Mouse (Mus musculus): ENCODE measurements around the gene Olfr690.
"Not testable (repeated sequence)": the region's sequence is repeated elsewhere in the genome, so short reads cannot be mapped to it uniquely, and the experiment has no call there.

The Olfr690 gene

DNA sequence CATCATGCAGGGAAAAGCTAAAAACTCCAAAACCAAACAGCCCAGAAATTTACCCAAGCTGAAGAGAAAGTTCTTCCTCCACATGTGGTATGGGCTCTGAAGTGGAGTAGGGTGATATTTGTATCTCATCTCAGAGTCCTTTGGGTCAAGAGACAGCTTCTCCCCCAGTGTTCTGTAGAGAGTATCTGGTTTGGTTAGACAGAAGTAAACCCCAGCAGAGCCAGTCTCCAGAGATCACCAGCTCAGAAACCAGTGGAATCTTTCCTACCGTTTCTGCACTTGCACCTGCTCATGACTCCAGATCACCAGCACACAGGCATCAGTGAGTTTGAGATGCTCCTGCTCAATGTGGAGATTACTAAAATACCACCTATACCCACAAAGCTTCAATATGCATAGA, at the start of gene Olfr690:
Gene Olfr690, minus strand, starts transcription at position 101 of the 400 bp plus-strand sequence.
- DNase-seq, result no peak

DNA sequence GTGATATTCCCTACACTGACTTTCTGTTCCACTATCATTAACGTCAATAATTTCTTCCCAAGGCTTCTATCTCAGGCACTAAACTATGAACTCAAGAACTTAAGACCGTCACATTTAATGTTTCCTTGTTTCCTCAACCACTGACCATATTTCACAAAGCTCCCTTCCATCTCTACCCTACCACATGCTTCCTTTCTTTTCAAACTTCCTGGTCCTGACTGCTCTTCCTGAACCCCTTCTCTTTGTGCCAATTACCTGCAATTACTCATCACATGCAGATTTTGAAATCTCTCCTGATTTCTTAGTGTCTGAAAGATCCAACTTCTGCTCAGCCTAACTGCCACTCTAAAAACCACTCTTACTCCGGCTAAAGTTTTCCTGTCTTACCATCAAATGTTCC, 46.4 kb upstream of the Olfr690 start:
- DNase-seq, result no peak

DNA sequence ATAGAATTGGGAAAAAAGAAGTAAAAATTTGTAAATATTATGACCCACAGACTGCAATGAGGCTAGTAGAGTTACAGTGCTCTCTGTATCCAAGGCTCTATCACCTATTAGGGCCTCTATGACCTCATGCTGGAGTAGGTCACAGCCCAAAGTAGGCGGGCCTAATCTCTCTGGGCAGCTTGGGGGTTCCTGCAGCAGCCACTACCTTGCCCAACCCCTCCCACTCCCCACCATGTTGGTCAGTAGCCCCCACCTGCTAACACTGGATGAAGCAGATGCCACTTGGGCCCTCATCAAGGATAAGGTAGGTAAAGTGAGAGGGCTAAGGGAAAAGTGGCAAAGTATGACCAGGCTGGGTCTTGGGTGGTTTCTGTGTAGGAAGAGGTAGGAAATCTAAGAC, 41.0 kb upstream of the Olfr690 start, which contains the start of gene Gm5901:
Gene Gm5901, plus strand, starts transcription at position 173 of the 400 bp plus-strand sequence.
- no peak for DNase-seq

DNA sequence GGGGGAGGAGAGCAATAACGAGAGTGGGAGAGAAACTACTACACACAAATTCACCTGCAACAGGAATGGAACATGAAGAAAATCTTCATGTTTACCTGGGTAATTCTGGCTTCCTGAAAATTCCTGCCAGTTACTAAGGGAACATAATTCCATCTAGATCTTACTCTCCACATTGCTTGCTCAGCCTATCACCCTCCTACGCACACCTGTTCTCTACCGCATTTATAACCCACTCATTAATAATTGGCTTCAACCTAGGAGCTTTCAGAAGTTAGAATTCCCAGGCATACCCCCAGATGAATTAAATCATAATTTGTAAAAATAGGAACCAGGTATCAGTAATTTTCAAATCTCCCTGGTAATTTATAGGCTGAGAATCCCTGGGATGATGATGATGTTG, 40.1 kb upstream of the Olfr690 start:
- no peak for DNase-seq

DNA sequence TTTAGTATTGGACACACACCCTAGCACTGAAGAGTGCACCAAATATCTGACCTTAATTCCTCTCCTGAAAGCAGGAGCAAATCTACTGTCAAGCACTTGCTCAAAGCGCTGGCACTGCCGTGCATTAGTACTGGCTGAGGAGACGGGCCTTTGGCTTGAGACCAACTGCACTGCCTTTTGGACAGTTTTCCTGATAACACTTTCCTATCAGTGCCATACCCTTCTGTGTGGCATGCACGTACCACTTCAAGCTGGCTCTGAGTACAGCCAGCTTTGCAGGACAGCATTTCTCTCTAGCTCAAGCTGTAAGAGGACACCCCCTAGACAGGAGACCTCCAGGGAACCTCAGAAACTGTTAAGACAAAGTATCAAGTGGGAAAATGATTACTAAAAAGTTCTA, 39.6 kb upstream of the Olfr690 start:
- peak in 1 of 2 experiments; percentile 29 for DNase-seq

DNA sequence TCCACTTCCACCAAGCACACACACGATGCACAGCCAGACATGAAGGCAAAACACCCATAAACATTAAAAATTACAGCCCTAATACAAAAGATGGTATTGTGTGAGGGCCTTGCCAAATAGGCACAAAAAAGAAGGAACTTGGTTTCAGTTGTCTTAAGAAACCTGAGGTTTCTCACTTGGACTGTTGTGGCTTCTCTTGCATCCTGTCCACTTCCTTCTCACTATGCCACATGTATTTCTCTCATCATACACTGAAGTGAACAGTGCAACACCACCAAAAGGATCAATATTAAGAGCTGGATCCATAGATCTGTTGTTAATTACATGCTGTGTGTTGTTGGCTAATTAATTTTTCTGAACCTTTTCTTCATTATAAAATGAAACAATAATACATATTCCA, 39.0 kb upstream of the Olfr690 start:
- no peak for DNase-seq

DNA sequence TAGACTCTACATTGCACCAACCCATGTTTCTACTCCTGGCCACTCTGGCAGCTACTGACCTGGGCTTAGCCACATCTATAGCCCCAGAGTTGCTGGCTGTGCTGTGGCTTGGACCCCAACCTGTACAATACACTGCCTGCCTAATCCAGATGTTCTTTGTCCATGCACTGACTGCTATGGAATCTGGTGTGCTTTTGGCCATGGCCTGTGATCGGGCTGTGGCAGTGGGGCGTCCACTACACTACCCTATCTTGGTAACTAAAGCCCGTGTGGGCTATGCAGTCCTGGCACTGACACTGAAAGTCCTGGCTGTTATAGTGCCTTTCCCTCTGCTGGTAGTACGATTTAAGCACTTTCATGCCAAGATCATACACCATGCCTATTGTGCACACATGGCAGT, 34.6 kb upstream of the Olfr690 start:
- DNase-seq, result no peak

DNA sequence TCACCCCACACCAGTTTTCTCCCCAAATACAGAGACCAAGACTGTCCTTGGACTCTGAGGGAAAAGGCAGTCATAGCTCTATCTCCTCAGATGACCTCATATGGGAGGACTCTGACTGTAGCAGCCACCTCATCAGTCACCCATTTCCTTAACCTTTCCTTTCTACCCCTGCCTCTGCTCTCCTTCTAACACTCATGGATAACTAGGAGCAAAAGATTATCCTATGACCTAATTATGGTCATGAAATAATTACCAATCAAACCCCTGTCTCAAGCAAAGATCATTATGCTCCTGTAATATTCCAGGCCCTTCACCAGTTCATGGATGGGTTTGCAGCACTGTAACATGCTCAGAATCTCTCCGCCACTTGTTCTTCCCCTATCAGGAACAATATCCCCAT, 34.0 kb upstream of the Olfr690 start, which contains the start of gene Olfr692:
Gene Olfr692, plus strand, starts transcription at position 301 of the 400 bp plus-strand sequence.
- DNase-seq, result no peak

DNA sequence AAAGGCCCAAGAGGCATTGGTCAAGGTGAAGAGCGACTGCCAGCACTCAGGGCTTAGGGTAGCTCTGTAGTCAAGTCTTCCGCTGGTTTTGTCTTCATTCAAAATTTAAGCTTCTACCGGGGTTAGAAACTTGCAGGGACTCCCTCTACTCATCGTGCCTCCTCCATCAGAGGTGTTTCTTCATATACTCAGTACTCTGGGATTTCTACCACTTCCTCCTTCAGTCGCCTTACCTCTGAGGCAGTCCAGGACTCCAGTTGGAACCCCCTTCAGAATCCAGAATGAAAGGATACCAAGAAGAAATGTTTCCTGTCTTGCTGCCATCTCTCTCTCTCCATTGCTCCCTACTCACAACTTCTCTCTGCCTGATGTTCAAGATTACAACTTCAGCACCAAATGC, 33.4 kb upstream of the Olfr690 start:
- no peak for DNase-seq

DNA sequence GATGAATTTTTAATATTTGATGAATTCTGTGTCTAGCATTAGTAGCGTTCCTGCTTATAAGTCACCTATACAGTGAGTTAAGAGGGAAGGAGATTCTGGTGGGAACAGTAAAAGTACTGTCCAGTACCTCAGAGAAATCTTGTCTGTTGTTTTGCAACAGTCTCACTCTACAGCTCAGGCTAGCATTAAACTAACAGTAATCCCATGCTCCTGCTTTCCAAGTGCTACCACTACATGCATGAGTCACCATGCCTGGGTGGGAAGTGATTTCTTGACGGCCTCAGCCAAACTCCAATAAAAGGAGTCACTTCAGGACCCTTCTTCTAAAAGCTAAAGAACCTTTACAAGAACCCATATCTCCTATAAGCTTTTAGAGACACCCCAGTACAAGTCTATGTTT, 27.8 kb upstream of the Olfr690 start:
- no peak for DNase-seq

DNA sequence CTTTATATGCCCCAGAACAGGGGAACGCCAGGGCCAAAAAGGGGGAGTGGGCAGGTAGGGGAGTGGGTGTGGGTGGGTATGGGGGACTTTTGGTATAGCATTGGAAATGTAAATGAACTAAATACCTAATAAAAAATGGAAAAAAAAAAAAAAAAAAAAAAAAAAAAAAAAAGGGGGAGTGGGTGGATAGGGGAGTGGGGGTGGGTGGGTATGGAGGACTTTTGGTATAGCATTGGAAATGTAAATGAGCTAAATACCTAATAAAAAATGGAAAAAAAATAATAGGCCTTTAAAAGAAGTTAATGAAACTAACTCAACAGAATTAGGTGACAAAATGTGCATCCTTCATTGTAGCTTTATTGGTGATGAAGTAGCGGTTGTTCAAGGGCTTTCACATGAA, 22.6 kb upstream of the Olfr690 start:
- DNase-seq, result not testable (repeated sequence)

DNA sequence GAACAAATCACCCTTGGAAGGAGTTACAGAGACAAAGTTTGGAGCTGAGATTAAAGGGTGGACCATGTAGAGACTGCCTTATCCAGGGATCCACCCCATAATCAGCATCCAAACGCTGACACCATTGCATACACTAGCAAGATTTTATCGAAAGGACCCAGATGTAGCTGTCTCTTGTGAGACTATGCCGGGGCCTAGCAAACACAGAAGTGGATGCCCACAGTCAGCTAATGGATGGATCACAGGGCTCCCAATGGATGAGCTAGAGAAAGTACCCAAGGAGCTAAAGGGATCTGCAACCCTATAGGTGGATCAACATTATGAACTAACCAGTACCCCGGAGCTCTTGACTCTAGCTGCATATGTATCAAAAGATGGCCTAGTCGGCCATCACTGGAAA, 22.2 kb upstream of the Olfr690 start:
- not testable (repeated sequence) for DNase-seq

DNA sequence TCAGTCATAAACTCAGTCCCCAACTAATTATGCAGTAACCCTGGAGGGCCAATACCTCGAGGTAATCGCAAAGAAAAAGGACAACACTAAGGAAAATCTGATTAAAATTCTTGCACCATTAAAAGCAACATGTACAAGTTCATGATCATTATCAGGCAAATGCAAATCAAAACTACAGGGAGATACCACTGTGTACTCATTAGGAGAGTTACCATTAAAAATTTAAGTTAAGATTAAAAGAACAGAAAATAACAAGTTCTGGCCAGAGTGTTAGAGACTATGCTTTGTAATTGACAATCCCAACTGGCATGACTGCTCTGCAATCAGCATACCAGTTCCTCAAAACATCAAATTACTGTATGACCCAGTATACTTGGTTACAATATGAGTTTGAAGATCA, 8.8 kb upstream of the Olfr690 start:
- no peak for DNase-seq

DNA sequence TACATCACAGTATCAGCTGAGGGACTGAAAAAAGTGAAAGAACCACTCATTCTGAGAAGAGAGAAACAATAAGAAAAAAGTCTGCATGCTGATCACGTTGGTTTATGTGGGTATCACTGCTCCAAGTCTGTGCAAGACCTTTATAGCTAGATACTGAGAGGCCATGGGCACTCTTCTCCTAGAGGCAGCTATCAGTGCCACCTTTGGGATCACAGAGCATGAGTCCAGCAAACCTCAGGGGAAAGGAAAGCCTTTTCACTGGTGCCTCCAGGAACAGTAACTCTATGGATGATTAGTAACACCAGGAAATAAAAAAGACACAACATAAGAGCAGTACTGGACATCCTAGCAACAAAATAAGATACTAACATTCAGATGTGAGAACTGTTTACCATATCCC, 8.3 kb upstream of the Olfr690 start, which contains the start of gene Olfr691:
Gene Olfr691, minus strand, starts transcription at position 101 of the 400 bp plus-strand sequence.
- no peak for DNase-seq

DNA sequence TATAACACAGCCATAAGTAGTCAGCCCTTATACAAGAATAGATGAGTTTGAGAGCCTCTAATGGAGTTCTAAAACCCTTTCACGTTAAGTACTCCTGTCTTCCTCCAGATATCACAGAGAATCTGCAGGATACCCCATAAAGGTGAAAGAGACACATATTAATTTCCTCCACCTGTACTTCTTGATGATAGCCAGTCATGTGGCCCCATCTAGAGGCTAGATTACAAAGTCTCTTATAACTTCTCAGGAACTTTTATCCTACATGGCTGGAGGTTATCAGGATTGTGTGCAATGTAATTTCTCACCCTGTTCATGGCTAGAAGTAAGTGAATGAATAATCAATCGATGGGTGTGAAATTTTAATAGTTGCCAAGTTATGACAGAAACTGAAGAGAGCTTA, 8.6 kb downstream of the Olfr690 start:
- DNase-seq, result no peak

DNA sequence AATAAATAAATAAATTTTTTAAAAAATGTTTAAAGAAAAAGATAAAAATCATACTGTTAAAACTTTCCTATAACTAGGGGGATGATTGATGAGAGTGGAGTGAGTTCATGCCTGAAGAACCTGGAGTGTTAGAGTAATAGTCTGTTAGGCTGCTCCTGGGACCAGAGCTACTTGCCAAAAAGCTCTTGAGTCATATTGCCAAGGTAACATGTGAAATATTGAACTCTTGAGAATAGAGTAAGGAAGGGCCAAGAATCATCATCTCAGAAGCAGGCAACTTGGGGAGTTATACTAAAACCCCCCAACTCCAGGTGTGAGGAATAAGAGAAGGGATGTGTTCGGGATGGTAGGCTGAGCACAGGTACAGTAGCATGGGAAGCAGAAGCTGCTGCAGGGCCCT, 23.0 kb downstream of the Olfr690 start, which contains the start of gene Olfr689:
Gene Olfr689, plus strand, starts transcription at position 301 of the 400 bp plus-strand sequence.
- DNase-seq, result no peak

DNA sequence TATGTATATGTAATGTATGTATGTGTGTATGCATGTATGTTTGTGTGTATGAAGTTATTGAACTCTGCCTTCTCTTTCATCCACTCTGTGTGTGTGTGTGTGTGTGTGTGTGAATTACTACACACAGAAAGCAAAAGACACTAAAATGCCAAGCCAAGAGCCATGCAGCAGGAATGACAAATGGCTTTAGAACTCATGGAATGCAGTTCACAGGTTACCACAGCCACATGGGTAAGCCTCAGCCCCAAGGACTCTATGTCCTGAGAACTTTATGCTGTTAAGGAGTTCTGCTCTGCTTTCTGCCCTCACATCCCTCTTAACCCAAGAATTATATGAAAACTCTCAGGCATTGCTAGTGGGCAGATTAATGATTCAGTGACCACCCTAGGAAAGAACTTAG, 43.9 kb downstream of the Olfr690 start:
- no peak for DNase-seq

DNA sequence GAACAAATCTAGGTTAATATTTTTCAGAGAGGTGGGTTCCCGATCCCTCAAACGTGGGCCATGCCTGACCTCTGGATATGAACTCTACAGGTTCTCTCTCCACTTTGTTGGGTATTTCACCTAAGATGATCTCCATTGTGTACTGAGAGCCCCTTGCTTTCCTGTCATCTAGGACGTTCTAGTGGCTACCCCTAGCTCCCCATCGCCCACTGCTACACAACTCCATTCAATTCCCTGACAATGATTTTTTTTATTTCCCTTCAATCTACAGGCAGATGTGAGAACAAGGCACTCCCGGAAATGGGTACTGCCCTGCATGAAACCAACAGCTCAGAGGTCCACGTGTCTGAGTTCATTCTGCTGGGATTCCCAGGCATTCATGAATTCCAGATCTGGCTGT, 46.1 kb downstream of the Olfr690 start, which contains the start of gene Olfr688:
Gene Olfr688, plus strand, starts transcription at position 301 of the 400 bp plus-strand sequence.
- DNase-seq, result no peak

Measured in lung, postnatal 4 days (tissue).